Mouse (Mus musculus) ZHBTc4 (cell line): ENCODE results near the gene Lsm2.
"Not testable (repeated sequence)": the region's sequence is repeated elsewhere in the genome, so short reads cannot be mapped to it uniquely, and the experiment has no call there.

Source experiments
- DNase-seq: peaks from one replicate; pipeline ENCODE4 v3.0.0-alpha.2; 2011; ENCODE audit warnings: low read depth, low spot score

The Lsm2 gene

DNA sequence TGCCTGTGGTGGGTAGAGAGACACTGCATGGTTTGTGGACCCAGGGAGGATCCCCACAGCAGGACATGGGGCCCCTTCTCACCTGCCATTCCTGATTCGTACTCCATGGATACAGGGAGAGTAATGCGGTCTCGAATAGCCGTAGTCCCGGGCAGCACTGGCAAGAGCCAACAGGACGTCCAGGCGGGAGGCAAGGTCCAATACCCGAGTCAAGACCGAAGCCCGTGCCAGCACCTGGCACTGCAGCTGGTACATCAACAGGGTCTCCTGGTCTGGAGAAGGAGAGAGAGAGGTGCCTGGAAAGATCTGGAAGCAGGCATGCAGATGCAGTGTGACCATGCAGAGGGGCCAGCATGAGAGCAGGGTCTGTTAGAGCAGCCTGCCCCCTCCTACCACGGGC lies 49.6 kb downstream of the Lsm2 start:
- no peak for DNase-seq

DNA sequence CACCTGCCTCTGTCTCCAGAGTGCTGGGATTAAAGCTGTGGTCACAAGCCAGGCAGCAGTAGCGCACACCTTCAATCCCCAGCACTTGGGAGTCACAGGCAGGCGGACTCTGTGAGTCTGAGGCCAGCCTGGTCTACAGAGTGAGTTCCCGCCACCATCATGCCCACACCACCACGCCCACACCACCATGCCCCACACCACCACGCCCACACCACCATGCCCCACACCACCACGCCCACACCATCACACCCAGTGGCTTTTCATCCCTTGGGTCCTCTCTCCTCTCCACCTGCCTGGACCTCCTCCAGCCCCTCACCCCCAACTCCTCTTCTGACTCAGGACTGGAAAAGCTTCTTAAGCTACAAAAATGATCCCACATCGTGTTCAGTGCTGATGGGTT lies 50.2 kb downstream of the Lsm2 start:
- DNase-seq = no peak

DNA sequence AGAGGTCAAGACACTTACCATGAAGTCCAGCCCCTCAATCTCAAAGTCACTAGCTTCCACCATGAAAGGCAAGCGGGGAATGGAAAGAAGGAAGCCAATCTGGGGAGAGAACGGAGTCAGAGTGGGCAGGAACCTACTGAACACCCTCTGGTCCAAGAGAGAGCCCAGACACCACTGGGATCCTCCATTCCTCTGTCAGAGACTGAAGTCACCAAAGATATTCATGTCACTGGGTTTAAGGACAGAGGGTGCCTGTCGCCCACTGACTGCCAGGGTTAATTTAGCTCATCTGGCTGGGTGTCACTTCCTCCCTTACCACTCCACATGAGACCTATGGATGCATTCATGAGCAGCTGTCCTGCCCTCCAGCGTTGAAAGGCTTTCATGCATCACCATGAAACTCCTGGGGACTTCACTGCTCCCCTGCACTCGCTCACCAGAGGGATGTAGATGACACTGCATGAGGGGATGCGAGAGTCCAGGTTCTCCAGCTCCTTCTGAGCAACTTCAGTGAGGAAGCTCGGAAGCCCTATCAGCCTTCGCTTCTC lies 50.7 kb downstream of the Lsm2 start:
- no peak for DNase-seq

DNA sequence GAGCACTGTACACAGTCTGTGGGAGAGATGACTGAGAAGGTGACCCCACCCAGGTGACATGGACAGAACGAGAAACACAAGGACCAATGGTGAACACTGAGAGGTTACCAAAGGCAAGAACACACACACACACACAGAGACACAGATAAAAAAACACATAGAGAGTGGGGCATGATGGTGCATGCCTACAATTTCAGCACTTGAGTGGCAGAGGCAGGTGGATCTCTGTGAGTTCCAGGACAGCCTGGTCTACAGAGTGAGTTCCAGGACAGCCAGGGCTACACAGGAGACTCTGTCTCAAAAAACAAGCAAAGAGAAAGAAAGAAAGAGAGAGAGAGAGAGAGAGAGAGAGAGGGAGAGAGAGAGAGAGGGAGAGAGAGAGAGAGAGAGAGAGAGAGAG lies 52.0 kb downstream of the Lsm2 start:
- not testable (repeated sequence) for DNase-seq

DNA sequence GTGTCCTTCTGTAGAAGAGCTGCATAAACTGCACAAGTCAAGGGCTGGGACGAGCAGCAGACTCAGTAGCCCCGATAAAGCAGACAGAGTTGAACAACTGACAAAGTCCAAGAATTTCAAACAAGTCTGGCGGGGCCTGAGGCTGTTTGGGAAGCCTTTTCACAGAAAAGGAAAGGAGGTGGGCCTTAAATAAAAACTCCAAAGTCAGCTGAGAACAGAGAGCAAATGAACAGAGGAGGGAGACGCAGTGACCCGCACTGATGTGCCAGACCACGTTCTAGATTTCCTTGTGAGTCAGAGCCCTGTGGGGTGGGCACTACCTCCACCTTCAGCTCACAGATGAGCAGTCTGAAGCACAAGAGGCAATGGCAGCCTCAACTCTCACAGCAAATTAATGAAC lies 53.2 kb downstream of the Lsm2 start:
- DNase-seq = no peak
